Mouse (Mus musculus): Measurements from ENCODE around the gene Rxfp2. TPM values are rescaled to one million over a fixed set of nuclear protein-coding genes. Genes with fewer than 3 reads are reported as not detected.

The Rxfp2 gene
- total and polyA plus RNA-seq, 2 experiments: not detected

GRCm38 (mm10) chr5:149997321-149998034 is 21.0 kb upstream of the Rxfp2 start:
- no peaks in the 10 kb centered on the region for H3K27me3 ChIP-seq (ENCODE audit: control insufficient read depth, insufficient read depth, low read length)

DNA sequence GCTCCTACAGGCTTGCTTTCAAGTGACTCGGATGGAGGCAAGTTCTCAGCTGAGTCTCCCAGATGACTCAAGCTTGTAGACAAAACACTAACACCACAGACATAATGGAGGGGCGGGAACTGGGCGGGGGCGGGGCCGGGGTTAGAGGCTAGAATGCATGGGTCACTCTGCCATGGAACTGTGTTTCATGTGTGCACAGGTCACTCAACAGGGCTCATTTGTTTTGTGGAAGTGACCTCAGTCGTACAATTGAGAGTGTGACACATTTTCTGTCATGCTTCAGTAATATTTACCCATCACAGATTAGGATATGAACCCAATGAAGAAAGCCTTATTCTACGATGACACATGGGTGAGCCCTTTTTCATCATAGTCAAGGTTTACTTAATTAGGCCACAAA is 20.2 kb upstream of the Rxfp2 start:
- Histone ChIP-seq H3K27ac (replicated peaks; ENCODE audit: insufficient read depth, low read depth, low read length) (no peak overlapping the region), H3K9ac (ENCODE audit: low read depth, low read length) (no peak overlapping the region), H3K79me2 (ENCODE audit: control insufficient read depth, insufficient read depth, low read length) (no peaks in the 10 kb centered on the region), H3K36me3 (ENCODE audit: control insufficient read depth, insufficient read depth, low read length) (no peaks in the 10 kb centered on the region), H3K27me3 (ENCODE audit: control insufficient read depth, insufficient read depth, low read length) (no peaks in the 10 kb centered on the region), H3K4me1 (ENCODE audit: control insufficient read depth, insufficient read depth, low read length) (no peaks in the 10 kb centered on the region), H3K4me3 (ENCODE audit: insufficient read depth, low read depth, low read length) (no peak overlapping the region)
- TF ChIP-seq POLR2A (IDR thresholded peaks at IDR 0.05; ENCODE audit: extremely low read depth, insufficient read depth, low read length) (no peak), CTCF (IDR thresholded peaks at IDR 0.05; ENCODE audit: low read depth, low read length) (no peak)
- DNase-seq (ENCODE audit: extremely low read depth, low read depth, low spot score): no peak
- 84% methylated on average over 7 of the region's 7 CpGs for WGBS

More at GRCm38 (mm10) chr5:149997321-149998034, 21.0 kb upstream of the Rxfp2 start:
- Histone ChIP-seq H3K36me3 (ENCODE audit: control insufficient read depth, insufficient read depth, low read length) (no peaks in the 10 kb centered on the region), H3K4me1 (ENCODE audit: control insufficient read depth, insufficient read depth, low read length) (no peaks in the 10 kb centered on the region), H3K79me2 (ENCODE audit: control insufficient read depth, insufficient read depth, low read length) (no peaks in the 10 kb centered on the region), H3K4me3 (ENCODE audit: insufficient read depth, low read depth, low read length) (no peak overlapping the region), H3K27ac (replicated peaks; ENCODE audit: insufficient read depth, low read depth, low read length) (no peak overlapping the region), H3K9ac (ENCODE audit: low read depth, low read length) (no peak overlapping the region)
- no peak for DNase-seq (ENCODE audit: extremely low read depth, low read depth, low spot score)
- WGBS: 88% methylated on average over 22 of the region's 22 CpGs
- TF ChIP-seq CTCF (IDR thresholded peaks at IDR 0.05; ENCODE audit: low read depth, low read length): no peak
- no peak for TF ChIP-seq POLR2A (IDR thresholded peaks at IDR 0.05; ENCODE audit: extremely low read depth, insufficient read depth, low read length)

- TF ChIP-seq POLR2A (IDR thresholded peaks at IDR 0.05; ENCODE audit: extremely low read depth, insufficient read depth, low read length): no peak
- no peak for TF ChIP-seq CTCF (IDR thresholded peaks at IDR 0.05; ENCODE audit: low read depth, low read length)
- Histone ChIP-seq H3K79me2 (ENCODE audit: control insufficient read depth, insufficient read depth, low read length) (no peaks in the 10 kb centered on the region), H3K4me1 (ENCODE audit: control insufficient read depth, insufficient read depth, low read length) (no peaks in the 10 kb centered on the region), H3K27ac (replicated peaks; ENCODE audit: insufficient read depth, low read depth, low read length) (no peak overlapping the region), H3K9ac (ENCODE audit: low read depth, low read length) (no peak overlapping the region), H3K4me3 (ENCODE audit: insufficient read depth, low read depth, low read length) (no peak overlapping the region), H3K27me3 (ENCODE audit: control insufficient read depth, insufficient read depth, low read length) (no peaks in the 10 kb centered on the region), H3K36me3 (ENCODE audit: control insufficient read depth, insufficient read depth, low read length) (no peaks in the 10 kb centered on the region)
- whole genome bisulfite sequencing: 51% methylated on average over 6 of the region's 6 CpGs
- no peak for DNase-seq (ENCODE audit: extremely low read depth, low read depth, low spot score)
Observed at GRCm38 (mm10) chr5:150005355-150005754, 13.1 kb upstream of the Rxfp2 start.

DNA sequence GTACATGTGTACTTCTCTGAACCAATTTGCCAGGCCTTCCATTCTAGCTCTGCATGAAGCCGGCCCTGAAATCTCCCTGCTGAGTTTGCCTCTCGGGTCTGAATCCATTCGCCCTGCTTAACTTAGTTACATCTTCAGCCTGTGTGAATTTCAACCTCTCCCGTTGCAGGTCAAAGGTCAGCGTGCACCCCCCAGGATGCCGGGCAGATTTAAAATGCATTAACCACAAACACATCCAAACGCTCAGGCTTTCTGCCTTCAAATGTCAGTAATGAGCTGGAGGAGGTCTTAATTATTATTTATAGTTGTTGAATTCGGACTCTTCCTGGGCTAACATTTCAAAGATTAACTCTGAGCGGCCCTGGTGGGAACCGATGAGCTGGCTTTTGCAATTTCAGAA is 1.6 kb upstream of the Rxfp2 start:
- TF ChIP-seq POLR2A (IDR thresholded peaks at IDR 0.05; ENCODE audit: extremely low read depth, insufficient read depth, low read length): no peak
- TF ChIP-seq CTCF (IDR thresholded peaks at IDR 0.05; ENCODE audit: low read depth, low read length): no peak
- Histone ChIP-seq H3K4me1 (ENCODE audit: control insufficient read depth, insufficient read depth, low read length) (no peaks in the 10 kb centered on the region), H3K9ac (ENCODE audit: low read depth, low read length) (no peak overlapping the region), H3K36me3 (ENCODE audit: control insufficient read depth, insufficient read depth, low read length) (no peaks in the 10 kb centered on the region), H3K79me2 (ENCODE audit: control insufficient read depth, insufficient read depth, low read length) (no peaks in the 10 kb centered on the region), H3K27ac (replicated peaks; ENCODE audit: insufficient read depth, low read depth, low read length) (no peak overlapping the region), H3K4me3 (ENCODE audit: insufficient read depth, low read depth, low read length) (no peak overlapping the region), H3K27me3 (ENCODE audit: control insufficient read depth, insufficient read depth, low read length) (no peaks in the 10 kb centered on the region)
- 49% methylated on average over 10 of the region's 10 CpGs for WGBS
- no peak for DNase-seq (ENCODE audit: extremely low read depth, low read depth, low spot score)

DNA sequence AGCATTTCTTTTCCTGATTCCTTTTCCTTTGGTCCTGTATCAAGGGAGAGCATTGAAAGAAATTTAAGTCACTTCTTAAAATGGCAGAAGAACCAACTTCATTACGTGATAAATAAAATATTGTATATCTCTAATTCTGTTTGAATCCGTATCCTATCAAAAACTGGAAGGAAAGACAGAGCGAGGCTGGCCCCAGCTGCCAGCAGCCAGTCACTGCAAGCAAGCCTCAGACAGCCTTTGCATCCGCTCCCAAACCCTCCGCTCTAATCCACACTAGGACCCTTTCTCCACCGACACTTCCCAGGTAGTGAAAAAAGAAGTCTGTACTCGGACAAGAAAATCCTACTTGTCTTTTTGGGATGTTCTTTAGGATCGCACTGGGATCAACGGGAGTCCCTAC is 803 bp upstream of the Rxfp2 start:
- Histone ChIP-seq H3K27ac (replicated peaks; ENCODE audit: insufficient read depth, low read depth, low read length) (no peak overlapping the region), H3K27me3 (ENCODE audit: control insufficient read depth, insufficient read depth, low read length) (no peaks in the 10 kb centered on the region), H3K4me1 (ENCODE audit: control insufficient read depth, insufficient read depth, low read length) (no peaks in the 10 kb centered on the region), H3K9ac (ENCODE audit: low read depth, low read length) (no peak overlapping the region), H3K79me2 (ENCODE audit: control insufficient read depth, insufficient read depth, low read length) (no peaks in the 10 kb centered on the region), H3K36me3 (ENCODE audit: control insufficient read depth, insufficient read depth, low read length) (no peaks in the 10 kb centered on the region), H3K4me3 (ENCODE audit: insufficient read depth, low read depth, low read length) (no peak overlapping the region)
- TF ChIP-seq POLR2A (IDR thresholded peaks at IDR 0.05; ENCODE audit: extremely low read depth, insufficient read depth, low read length): no peak
- TF ChIP-seq CTCF (IDR thresholded peaks at IDR 0.05; ENCODE audit: low read depth, low read length): no peak
- 79% methylated on average over 9 of the region's 9 CpGs for WGBS
- no peak for DNase-seq (ENCODE audit: extremely low read depth, low read depth, low spot score)

GRCm38 (mm10) chr5:150020851-150021250 is 2.4 kb downstream of the Rxfp2 start:
- peak; percentile 29 for DNase-seq (ENCODE audit: extremely low read depth, low read depth, low spot score)
- WGBS: 10% methylated on average over 6 of the region's 6 CpGs

More at GRCm38 (mm10) chr5:150020851-150021250, 2.4 kb downstream of the Rxfp2 start:
- TF ChIP-seq CTCF (IDR thresholded peaks at IDR 0.05; ENCODE audit: low read depth, low read length) (peak; percentile 87), POLR2A (IDR thresholded peaks at IDR 0.05; ENCODE audit: extremely low read depth, insufficient read depth, low read length) (no peak)
- Histone ChIP-seq H3K9ac (ENCODE audit: low read depth, low read length) (no peak overlapping the region), H3K27me3 (ENCODE audit: control insufficient read depth, insufficient read depth, low read length) (no peaks in the 10 kb centered on the region), H3K36me3 (ENCODE audit: control insufficient read depth, insufficient read depth, low read length) (no peaks in the 10 kb centered on the region), H3K4me3 (ENCODE audit: insufficient read depth, low read depth, low read length) (no peak overlapping the region), H3K79me2 (ENCODE audit: control insufficient read depth, insufficient read depth, low read length) (no peaks in the 10 kb centered on the region), H3K27ac (replicated peaks; ENCODE audit: insufficient read depth, low read depth, low read length) (no peak overlapping the region), H3K4me1 (ENCODE audit: control insufficient read depth, insufficient read depth, low read length) (no peaks in the 10 kb centered on the region)
